Mouse (Mus musculus) gastrocnemius, postnatal 4 days (tissue): Measurements from ENCODE around the gene Psma1. TPM values are rescaled to one million over a fixed set of nuclear protein-coding genes. Genes with fewer than 3 reads are reported as not detected.
A peak's percentile ranks its signal among the peaks of the same experiment; 100 is the strongest.

Experiments used
- DNase-seq, 2 experiments: peaks; one replicate each; pipeline ENCODE4 v3.0.0; 2021 to 2022; ENCODE audit warnings: low spot score in 2 of 2, mixed read lengths in 2 of 2
- long read RNA-seq, 2 experiments: library from polyadenylated mRNA; stranded (forward); transcript quantifications; one replicate each; pipeline ENCODE4 v2.0.0; 2021
- total RNA-seq, 2 experiments: library from RNA; stranded (reverse); gene quantifications; 2 replicates each; pipeline ENCODE4 v1.2.3; 2021

Gene Psma1
- total RNA-seq: 100 to 1,000 TPM; 120 to 126 TPM
- long read RNA-seq, experiment 1, transcript Psma1-201 (10 exons, 1,201 nt): major isoform, 127 of 147 reads
- long read RNA-seq, experiment 1, partial matches to known transcripts: 5 of 147 reads
- long read RNA-seq, experiment 1, other reads (novel, unspliced or antisense): 8 of 147 reads
- long read RNA-seq, experiment 2, transcript Psma1-201 (10 exons, 1,201 nt): major isoform, 115 of 129 reads
- long read RNA-seq, experiment 2, partial matches to known transcripts: 5 of 129 reads
- long read RNA-seq, experiment 2, other reads (novel, unspliced or antisense): 8 of 129 reads

DNA sequence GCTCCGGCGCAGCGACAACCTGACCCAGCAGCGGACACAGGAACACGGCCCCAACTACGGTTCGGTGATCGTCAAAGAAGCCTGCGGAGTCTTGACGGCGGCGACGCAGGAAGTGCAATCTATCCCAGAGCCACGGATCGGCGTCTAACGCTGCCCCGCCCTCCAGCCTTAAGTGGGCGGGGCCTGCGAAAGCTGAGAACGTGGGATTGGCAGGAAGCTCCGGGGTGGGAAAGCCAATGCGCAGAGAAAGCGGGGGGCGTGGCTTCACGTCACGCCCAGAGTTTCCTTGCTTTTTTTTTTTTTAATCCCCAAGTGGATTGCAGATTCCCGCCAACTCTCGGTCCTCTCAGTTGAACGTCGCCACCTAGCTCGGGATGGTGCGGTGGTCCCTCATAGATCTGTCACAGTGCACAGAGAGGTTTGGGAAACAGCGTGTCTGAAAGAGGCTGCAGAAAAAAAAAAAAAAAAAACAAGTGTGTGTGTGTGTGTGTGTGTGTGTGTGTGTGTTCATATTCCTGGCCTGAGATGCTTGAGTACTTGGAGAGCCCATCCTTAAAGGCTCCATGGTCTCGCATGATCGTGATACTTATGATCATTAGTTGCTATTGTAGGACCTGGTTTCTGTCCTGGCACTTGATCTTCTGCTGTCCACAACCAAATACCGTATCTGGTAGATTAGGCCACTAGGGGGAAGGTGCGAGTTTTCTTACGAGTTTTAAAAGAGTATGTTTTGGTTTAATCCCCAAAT lies at the start of gene Psma1:
Gene Psma1, minus strand, starts transcription at position 114 of the 748 bp plus-strand sequence.
- DNase-seq: peak; percentile 87 to 97

DNA sequence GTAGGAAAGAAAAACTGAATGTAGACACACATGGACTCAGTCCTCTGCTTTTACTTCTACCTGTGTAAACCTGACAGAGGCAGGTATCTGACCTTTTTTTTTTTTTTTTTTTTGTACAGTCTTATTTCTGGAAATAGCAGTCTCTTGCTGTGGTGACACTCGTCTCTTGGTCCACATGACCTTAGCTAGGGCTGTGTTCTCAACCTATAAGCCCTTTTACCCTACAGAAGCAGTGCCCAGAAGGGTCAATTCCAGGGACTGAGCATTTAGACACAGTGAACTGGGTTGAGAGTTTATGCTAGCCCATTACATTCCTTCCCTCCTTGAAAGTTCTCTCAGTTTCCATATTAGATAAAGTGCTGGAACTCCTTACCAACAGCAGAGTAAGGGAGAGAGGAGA lies 47.6 kb upstream of the Psma1 start:
- DNase-seq: no peak

DNA sequence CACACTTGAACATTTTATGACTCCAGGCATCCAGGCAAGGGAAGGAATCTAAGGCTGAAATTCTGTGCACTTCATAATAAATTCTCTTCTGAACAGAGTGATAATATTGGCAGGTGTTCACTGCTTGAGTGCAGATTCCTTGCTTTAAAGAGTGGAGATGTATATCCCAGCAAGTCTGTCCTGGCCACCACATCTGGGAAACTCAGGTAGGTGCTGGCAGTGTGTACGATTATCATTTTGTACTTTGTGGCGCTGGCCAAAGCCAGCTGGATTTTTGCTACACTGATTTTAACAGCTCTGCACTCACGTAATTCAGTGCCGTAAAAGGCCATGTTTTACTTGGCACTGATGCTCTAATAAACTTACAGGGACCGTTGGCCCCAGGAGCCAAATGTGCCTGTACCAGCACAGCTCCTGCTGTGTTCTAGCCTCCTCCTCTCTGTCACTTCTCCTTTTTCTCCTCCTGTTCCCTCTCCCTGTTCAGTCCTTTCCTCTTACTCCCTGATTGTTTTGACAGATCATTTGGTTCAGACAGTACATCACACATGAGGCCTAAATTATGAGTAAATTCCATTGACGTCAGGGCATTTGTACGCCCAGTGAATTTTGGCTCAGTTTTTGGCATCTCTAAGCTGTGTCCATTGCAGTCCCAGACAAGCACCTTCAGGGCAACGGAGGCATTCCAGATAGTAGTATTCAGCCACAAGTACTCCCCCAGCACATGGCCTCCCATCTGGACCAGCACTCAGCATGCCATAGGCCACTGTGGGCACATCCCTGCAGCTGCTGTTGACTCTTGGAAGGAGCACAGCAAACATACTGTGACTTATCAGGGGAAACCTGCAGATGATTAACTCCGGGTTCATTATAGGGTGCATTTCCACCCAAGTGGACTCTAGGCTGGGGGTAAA lies 46.9 kb upstream of the Psma1 start:
- DNase-seq: no peak

DNA sequence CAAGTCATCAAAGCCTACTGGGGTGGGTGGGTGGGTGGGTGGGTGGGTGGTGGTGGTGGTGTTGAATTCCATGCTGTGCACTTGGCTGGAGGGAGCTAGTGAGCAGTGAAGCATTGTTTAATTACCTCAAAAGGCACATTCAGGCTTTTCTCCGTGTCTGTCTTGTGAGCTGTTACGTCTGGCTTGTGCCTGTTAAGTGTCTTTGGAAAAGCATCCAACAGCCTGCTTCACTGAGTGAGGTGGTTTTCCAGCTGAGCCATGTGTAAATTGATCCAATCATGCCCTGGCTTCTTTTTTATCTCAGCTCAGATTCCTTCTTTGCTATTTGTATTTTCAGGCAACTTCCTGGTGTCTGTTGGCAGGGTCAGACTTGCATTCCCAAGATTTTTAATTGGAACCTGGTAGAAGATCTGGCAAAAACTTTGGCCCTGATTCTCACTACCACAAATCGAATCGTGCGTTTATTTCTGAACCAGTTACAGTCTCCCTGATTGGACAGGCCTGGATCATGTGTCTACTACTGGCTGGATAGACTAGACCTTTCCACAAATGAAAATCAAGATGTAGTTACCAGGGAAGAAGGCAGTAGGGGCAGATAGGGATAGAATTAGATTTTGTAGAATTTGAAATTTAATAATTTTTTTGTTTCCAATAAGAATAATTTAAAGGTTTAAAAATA lies 45.9 kb upstream of the Psma1 start:
- no peak for DNase-seq

DNA sequence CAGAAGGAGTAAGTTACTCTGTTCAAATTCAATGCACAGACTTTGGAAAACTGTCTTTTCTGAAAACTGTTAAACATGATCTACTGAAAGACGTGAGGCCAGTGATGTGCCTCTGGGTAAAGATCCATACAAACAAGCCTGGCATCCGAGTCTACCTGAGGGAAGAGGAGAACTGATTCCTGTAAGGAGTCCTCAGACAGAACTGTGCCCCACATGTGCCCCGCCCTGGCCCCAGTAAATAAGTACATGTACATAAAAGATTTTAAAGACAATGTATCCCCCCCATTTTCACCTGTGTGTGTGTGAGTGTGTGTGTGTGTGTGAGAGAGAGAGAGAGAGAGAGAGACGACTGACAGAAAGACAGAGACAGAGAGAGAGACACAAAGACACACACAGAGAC lies 42.0 kb upstream of the Psma1 start:
- no peak for DNase-seq

DNA sequence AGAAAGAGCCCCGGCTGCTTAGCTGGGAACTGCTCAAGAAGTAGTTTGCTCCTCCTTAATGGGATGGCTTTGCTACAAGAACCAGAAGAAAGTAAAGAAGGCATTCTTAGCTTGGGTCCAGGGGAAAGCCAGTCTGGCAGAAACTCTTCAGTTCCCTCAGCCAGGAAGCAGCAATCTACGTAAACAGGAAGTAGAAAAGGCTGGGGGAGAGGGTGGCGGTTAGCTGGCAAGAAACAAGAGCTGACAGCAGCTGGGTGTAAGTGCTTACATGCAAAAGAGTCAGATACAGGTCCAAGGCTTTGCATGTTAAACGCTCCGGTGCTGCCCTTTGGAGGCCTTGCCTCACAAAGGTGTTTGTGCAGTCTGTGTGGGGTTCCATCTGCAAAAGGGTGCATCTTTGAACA lies 41.5 kb upstream of the Psma1 start:
- peak in 1 of 2 experiments; percentile 18 for DNase-seq

DNA sequence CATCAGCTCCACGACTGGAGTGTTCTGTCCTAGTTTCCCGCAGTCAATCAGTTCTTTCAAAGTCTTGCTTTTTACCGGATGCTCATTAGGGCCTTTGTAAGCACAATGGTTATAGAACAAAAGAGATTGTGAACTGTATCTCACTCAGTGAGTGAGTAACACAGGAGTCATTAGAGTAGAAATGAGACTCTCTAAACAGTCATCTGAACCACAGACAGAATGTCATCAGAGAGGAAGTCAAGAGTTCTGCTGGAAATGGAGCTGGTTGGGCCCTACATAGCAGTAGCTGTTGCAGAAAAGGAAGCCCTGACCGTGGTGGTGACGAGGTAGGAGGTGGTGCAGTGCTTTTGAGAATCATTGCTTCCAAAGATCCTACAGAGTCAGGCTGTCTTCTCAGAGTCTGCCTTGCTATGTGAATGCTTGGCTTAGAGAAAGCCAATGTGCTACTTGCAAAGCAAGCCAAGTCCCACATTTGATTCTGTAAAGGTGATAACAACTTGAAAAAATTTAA lies 40.5 kb upstream of the Psma1 start:
- DNase-seq: no peak

DNA sequence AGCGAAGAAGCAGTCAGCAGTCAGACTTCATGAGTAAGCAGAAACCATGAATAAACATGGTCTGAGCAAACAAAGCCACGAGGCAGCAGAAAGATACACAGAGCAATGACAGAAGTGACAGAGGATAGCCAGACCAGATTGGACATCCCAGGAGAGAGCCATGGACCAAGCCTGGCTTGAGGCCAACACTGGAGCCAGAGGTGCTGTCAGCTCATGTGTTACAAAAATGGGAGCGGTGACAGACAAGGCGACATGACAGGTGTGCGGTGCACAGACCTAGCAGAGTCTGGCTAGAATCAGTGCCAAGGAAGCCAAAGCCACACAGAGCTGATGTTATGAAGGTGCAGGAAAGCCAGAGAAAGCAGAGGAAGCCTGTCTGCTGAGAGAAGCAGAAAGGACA lies 35.3 kb upstream of the Psma1 start:
- no peak for DNase-seq

DNA sequence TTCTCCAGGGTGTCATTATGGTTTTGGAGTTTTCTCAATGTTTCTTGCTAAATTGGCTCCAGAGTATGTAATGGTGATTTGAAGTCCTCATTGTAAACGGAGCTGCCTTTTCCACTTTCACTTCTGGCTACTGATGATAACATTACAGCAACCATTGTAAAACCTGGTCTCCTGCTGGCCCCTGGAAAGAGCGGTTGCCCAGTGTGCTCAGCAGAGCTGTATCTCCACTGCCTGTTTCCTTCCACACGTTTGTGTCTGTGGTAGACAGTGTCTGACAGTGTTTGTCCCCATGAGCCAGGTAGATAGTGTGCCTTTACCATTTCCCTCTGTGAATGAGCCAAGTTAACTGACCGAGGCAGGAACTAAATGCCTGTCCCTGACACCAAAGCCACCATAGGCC lies 33.1 kb upstream of the Psma1 start:
- DNase-seq: no peak

DNA sequence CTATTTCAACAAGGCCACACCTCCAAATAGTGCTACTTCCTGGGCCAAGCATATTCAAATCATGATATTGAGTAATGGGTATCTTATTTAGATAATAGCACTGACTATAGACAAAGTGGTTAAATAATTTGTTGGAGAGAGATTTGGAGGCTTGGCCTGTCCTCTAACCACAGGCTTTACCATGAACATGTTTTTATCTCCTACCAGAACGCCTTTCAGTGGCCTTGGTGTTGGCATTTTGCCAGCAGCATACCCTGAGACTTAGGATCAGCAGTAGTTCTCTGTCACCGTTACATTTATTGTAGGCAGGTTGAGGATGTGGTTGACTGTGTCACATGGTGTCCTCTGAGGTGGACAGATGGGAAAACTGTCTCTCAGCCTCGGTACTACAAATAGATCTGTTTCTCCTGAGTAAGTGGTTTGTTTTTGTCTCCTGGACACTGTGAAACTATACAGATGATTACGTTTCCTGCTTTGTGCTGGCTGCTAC lies 25.4 kb upstream of the Psma1 start:
- no peak for DNase-seq

DNA sequence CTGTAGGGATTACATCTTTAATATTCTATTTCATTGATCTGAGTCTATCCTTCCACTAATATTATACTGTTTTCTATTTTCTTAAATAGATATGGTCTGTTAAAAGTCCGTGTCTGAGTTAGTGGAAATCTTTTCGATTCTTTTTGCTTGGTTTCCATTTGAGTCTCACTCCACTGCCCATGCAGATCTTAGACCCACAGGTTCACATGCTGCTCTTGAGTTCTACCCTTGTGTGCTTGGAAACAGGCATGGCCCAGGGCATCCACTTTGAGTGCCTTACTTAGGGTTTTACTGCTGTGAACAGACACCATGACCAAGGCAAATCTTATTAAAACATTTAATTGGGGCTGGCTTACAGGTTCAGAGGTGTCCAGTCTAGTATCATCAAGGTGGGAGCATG lies 24.9 kb upstream of the Psma1 start:
- DNase-seq: no peak

DNA sequence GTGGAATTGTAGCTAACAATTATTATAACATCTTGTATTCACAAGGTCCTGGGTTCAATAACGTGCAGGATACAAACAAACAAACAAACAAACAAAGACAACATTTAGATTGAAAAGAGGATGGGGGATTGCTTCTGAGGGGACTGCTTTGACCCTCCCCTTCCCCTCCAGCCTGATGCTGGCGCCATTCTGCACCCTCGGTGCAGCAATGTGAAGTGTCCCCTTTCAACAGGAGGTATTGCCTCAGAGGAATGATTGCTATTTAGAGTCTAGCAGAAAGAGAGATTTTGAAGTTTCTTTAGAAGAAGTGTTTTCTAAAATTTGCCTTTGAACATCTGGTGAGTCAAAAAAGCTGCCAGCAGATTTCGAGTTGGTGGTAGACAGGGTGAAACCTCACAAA lies 23.3 kb upstream of the Psma1 start:
- DNase-seq: no peak

DNA sequence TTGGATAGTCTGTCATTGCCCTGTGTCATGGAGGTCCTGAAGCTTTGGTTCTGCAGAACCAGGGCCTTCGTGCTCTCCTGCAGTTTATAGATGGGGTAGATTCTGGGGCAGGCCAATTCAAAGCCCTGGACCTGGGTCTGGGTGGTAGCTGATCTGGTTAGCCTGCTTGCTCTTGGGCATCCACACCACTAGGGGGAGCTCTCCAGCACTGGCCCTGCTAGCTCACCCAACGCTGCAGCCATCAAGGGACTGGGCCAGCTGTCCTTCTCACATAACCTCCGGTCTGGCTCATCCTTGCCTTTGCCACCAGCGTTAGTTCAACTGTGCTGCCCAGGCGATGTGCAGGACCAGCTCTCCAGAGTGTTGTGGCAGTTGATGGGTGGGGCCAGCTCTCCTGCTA lies 18.8 kb upstream of the Psma1 start:
- no peak for DNase-seq

DNA sequence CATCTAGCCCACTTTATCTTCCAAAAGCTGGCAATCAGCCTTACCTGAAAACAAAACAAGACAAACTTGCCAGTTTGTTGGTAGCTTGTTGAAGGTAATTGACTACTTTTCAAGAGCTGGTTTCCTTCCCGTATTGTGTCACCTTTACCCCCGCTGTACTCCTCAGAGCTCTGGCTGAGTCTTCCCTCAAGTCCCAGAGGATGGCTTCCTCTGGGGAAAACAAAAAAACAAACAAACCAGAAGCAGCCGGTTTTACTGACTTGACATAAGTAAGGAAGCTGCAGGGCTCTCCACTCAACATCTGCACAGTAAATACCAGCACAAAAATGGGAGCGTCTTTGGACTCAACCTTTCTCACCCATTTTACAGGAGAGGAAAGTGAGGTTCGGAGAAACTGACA lies 18.0 kb upstream of the Psma1 start:
- DNase-seq: no peak

DNA sequence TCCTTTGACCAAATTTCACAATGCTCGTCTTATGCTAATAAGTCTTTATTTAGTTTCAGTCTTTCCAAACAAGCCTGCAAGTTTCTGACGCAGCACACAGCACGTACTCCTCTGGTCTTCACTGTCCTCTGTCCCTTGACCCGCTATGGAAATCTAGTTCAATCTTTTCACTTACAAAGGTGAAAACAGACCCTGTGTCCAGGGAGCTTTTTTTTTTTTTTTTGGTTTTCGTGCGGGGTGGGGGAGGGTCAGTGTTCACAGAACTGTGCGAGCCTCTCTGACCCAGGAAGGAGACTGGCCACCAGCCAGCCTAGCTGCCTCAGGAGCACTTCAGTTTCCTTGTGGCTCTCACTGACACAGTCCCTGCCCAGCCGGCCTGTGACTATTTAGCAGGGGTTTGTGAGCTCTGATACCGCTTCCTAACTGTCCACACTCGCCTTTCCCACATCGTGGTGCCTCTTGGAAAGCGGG lies 16.6 kb upstream of the Psma1 start:
- peak in 1 of 2 experiments; percentile 66 for DNase-seq

DNA sequence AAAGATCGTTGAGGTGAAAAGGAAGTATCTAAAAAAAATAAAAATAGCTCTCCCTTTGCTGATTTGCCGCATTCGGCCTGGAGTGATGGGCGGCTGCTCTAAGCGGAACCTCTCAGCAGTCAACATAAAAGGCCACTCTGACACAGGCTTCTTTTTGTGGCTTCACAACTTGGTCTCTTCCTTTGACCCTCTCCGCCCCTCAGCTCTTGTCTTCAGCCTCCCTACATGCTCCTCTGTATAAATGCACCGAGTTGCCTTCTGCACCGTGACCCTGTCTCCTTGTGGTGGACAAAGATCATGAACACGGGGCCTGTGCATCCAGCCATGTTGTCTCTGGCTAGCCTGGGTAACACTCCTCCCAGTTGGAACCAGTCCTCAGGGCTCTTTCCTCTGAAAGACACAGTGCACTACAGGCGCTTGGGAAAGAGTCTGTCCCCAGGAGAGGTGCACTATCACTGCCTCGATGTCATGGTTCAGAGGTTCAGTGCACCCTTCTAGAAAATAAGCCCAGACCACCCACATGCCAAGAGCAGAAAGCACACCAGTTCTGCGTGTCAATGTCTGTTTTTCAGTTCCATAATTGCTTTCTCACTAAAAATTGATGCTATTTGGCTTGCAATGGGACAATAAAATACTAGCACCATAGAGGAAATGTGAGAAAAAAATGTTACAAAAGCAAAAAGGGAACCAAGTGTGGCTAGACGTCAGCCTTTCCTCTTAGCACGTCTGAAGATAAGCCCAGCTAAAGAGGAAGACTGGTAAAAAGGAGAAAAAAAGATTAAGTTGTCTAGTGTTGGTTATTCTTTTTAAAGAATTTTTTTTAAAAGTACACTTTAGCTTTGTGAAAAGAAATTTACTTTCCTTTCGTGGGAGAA lies 15.8 kb upstream of the Psma1 start:
- DNase-seq: no peak

DNA sequence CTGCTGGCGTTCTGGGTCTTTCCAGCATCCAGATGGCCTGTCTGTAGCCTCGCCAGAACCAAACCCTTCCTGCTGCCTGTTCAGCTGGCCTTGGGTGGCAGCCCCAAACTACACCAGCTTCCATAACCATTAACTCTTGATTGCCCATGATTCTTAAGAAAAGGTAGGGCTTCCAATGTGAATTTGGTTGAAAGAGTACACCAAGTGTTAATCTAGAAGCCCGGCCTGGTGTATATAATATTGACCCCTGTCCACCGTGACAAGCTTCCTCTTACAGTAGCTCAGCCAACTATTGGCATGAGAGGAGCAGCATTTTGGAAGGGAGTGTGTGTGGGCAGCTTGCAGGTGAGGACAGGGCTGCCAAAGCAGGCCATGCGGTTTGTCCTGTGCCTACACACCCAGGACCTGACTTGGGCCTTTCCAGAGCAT lies 14.2 kb upstream of the Psma1 start:
- DNase-seq: no peak

DNA sequence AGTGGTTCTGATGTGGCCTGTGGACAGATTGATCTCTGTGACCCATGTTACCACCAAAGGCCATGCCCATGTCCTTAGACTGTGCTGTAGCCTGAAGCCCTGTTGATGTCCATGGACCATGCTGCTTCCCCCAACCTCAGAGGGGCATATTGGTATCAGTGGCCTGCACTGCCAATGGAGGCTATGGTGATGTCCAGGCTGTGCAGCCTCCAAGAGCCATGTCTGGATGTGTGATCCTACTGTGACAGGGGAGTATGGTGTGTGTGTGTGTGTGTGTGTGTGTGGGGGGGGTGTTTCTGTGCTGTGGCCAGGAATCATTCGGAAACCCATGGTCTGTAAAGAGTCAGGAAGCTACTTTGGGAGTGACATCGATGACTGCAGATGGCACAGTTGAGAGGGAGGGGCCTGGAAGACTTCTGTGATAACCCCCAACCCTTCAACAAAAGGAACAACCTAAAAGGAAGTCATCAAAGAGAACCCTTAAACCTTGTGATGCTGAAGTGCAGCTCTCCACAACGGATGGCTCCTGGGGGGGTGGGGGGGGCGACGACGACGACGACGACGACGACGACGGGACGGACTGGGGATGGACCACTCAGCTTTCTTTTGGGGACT lies 8.5 kb upstream of the Psma1 start:
- no peak for DNase-seq

DNA sequence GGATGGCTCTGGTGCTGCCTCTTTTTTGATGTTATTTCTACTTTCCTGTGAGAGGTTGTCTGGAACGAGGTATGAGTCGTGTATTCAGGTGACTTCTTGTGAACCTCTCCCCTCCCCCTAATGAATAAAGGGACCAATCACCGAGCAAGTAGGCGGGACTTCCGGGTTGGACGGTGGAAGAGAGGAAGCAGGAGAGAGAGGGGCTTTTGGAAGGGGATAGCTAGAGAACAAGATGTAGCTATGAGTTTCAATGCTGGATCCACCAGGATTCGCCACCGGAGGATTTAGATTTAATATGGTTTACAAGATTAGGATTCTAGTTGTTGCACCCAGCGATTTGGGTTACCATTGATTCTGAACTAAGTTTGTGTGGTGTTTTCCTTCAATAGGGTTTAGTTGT lies 7.1 kb upstream of the Psma1 start:
- DNase-seq: no peak
